Mouse (Mus musculus) hindbrain, embryonic 10.5 days (tissue): ENCODE measurements around the gene Nptxr. TPM values are rescaled to one million over a fixed set of nuclear protein-coding genes. Genes with fewer than 3 reads are reported as not detected.
A peak's percentile ranks its signal among the peaks of the same experiment; 100 is the strongest.

Source experiments
- DNase-seq: peaks from one replicate; pipeline ENCODE4 v3.0.0-alpha.2; 2017; ENCODE audit warnings: low spot score
- H3K27ac ChIP-seq: fragments of 300-500 bp; sonication (generic); 2 replicates; pipeline ENCODE4 v1.5.1; 2016; ENCODE audit warnings: mild to moderate bottlenecking, moderate library complexity
- H3K27me3 ChIP-seq: fragments of 300-500 bp; sonication (generic); 2 replicates; pipeline ENCODE4 v1.6.1; 2016; ENCODE audit warnings: mild to moderate bottlenecking; ENCODE audit not compliant: poor library complexity, insufficient read depth, severe bottlenecking
- H3K36me3 ChIP-seq: fragments of 300-500 bp; sonication (generic); 2 replicates; pipeline ENCODE4 v1.6.1; 2016; ENCODE audit warnings: mild to moderate bottlenecking, moderate library complexity
- H3K4me1 ChIP-seq: fragments of 300-500 bp; sonication (generic); replicated peaks from 2 replicates; pipeline ENCODE4 v1.6.1; 2016; ENCODE audit warnings: mild to moderate bottlenecking
- H3K4me3 ChIP-seq: fragments of 300-500 bp; sonication (generic); 2 replicates; pipeline ENCODE4 v1.5.1; 2016; ENCODE audit warnings: mild to moderate bottlenecking, moderate library complexity
- H3K9me3 ChIP-seq: fragments of 300-500 bp; sonication (generic); 2 replicates; pipeline ENCODE4 v1.6.1; 2016; ENCODE audit warnings: mild to moderate bottlenecking, moderate library complexity
- WGBS: fragments of 180-500 bp; shearing (Covaris S2); methylation state at CpG from one replicate; pipeline ENCODE4 v1.1.7; 2016; 5-methylcytosine and 5-hydroxymethylcytosine counted together
- polyA plus RNA-seq: library from polyadenylated mRNA; unstranded; fragments of >200 nt; fragmentation: Nextera tagmentation; extraction: Ambion mirVana; gene quantifications from 2 replicates; pipeline ENCODE4 v1.2.1, GENCODE M21; 2016

Gene Nptxr
- polyA plus RNA-seq, 1 experiment from 2014 or later = 4.6 TPM

DNA sequence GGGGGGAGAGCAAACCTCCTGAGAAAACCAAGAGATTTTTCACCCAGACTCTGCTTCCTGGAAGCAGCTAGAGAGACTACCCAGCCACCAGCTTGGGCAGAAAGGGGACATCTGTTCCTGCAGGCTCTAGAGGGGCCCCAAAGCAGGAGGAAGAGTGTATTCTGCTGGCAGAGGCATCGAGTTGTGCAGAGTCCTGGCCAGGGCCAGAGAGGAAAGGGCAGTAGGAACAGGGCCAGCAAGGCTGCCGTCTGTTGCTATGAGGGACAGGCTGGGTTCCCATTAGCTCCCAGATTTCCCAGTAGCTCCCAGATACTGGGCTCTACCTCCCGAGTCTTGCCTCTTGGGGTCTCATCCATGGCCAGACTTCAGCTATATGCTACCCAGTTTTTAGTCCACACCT is 5.5 kb upstream of the Nptxr start:
- H3K4me3 ChIP-seq = no peak overlapping the region
- no peaks in the 10 kb centered on the region for H3K9me3 ChIP-seq
- DNase-seq = no peak
- peaks cover 14% of the 10 kb centered on the region for H3K4me1 ChIP-seq
- peaks cover 39% of the 10 kb centered on the region for H3K27me3 ChIP-seq
- H3K36me3 ChIP-seq = no peaks in the 10 kb centered on the region
- 67% methylated on average over 3 of the region's 3 CpGs for WGBS
- no peak overlapping the region for H3K27ac ChIP-seq

GRCm38 (mm10) chr15:79808658-79809057 is 4.1 kb upstream of the Nptxr start:
- H3K27ac ChIP-seq = no peak overlapping the region
- no peaks in the 10 kb centered on the region for H3K36me3 ChIP-seq
- peaks cover 53% of the 10 kb centered on the region for H3K27me3 ChIP-seq
- H3K4me1 ChIP-seq = peaks cover 19% of the 10 kb centered on the region
- H3K4me3 ChIP-seq = no peak overlapping the region
- WGBS = 56% methylated on average over 5 of the region's 5 CpGs
- no peaks in the 10 kb centered on the region for H3K9me3 ChIP-seq
- DNase-seq = no peak

DNA sequence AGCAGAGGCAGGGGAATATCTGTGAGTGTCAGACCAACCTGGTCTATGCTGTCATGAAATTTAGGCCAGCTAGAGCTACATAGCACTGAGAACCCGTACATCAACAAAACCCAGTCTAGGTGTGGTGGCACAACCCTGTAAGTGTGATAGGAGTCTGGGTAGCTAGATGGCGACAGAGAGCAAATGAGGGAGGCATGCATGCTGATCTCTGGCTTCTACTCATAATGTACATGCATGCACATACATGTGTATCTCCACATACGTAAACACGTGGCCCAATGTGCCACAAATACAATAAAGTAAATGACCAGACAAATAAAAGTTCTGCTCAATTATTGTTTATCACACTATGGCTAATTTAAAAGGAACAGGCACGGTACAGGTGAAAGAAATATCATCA is 3.5 kb upstream of the Nptxr start:
- no peak for DNase-seq
- WGBS = 40% methylated on average over 5 of the region's 5 CpGs
- peaks cover 21% of the 10 kb centered on the region for H3K4me1 ChIP-seq

GRCm38 (mm10) chr15:79807050-79807449 is 2.5 kb upstream of the Nptxr start:
- H3K4me3 ChIP-seq = no peak overlapping the region
- H3K9me3 ChIP-seq = no peaks in the 10 kb centered on the region
- peaks cover 21% of the 10 kb centered on the region for H3K4me1 ChIP-seq
- no peak for DNase-seq
- peaks cover 70% of the 10 kb centered on the region for H3K27me3 ChIP-seq
- H3K36me3 ChIP-seq = no peaks in the 10 kb centered on the region
- WGBS = 53% methylated on average over 1 of the region's 1 CpGs
- H3K27ac ChIP-seq = no peak overlapping the region

More for the DNA sequence above, 3.5 kb upstream of the Nptxr start:
- H3K27me3 ChIP-seq = peaks cover 59% of the 10 kb centered on the region
- no peak overlapping the region for H3K4me3 ChIP-seq
- no peaks in the 10 kb centered on the region for H3K36me3 ChIP-seq
- no peaks in the 10 kb centered on the region for H3K9me3 ChIP-seq
- no peak overlapping the region for H3K27ac ChIP-seq

DNA sequence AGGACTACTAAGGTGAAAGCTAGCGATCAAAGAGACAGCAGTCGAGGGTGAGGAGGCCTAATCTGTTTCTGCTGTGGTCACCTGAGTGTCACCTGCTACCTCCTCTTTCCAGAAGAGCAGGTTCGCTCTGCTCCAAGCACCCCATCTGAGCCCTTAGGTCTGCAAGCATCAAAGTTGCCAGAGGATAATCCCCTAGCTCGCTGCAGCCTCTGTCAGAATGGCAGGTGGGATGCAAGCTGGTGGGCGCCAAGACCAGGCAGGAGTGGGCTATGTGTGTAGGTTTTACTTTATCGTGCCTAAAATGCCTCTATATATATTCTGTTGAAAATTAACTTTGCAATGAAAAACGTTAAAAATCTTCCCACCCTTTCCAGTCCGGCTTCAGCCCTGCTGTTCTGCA is 680 bp upstream of the Nptxr start:
- H3K4me3 ChIP-seq = peak overlapping the region; percentile 70
- 22% methylated on average over 8 of the region's 8 CpGs for WGBS

DNA sequence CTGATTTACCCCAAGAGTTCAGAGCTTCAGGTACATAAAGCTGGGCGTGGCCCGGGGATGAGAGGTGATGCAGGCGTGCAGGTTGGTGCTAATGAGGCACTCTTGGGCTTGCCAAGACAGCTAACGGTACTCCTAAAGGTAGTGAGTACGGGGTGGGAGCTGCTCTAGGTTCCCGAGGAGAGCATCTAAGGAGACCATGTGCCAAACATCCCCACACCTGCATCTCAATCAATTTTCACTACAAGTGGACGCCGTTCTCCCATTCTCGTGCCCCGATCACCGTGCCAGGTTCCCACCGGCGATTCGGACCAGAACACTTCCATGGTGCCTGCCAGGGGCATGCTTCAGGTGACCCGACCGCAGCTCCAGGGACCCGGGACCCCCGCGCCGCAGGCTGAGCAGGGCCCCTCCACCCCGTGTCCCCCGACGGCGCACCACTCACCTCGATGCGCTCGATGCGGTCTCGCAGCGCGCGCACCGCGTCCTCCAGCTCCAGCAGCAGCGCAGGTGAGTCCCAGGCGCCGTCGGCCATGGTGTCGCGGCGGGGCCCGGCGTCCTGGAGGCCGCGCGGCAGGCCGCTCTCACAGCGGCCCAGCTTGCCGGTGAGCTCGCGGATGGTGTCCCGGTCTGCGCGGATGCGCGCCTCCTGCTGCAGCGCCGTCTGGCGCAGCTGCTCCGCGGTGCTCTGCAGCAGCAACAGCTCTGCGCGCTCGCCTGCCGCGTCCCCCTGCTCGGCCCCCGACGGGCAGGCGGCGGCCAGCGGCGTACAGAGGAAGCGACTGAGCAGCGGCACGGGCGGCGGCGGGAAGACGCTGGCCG is 824 bp downstream of the Nptxr start:
- Histone ChIP-seq H3K4me1 (peaks cover 21% of the 10 kb centered on the region), H3K4me3 (peak overlapping the region; percentile 70), H3K9me3 (no peaks in the 10 kb centered on the region), H3K27me3 (peaks cover 81% of the 10 kb centered on the region), H3K36me3 (no peaks in the 10 kb centered on the region), H3K27ac (peak overlapping the region; percentile 86)
- 6% methylated on average over 81 of the region's 81 CpGs for WGBS
- peak; percentile 62 for DNase-seq

More for the DNA sequence above, 680 bp upstream of the Nptxr start:
- DNase-seq = no peak
- Histone ChIP-seq H3K9me3 (no peaks in the 10 kb centered on the region), H3K36me3 (no peaks in the 10 kb centered on the region), H3K4me1 (peaks cover 21% of the 10 kb centered on the region), H3K27me3 (peaks cover 84% of the 10 kb centered on the region), H3K27ac (peak overlapping the region; percentile 86)

DNA sequence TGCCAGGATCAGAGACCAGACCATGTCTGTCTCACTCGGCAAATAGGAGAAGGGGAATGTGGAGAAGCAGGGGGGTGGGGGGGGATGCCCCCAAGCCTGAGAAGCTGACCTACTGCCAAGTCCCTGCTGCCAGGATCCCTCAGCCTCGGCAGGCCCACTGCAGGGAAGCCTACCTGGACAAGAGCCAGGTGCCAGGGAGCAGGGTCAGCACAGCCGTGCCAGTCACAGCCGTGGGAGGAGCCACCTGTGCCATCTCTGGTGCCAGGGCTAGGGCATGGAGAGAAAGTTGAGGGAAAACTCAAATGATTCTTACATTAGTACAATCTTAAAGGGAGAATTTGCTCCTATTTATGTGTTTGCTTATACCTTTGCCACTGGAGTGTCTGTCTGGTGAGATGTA is 2.3 kb downstream of the Nptxr start:
- Histone ChIP-seq H3K4me3 (no peak overlapping the region), H3K4me1 (peaks cover 24% of the 10 kb centered on the region), H3K9me3 (no peaks in the 10 kb centered on the region), H3K27me3 (peaks cover 75% of the 10 kb centered on the region), H3K27ac (no peak overlapping the region), H3K36me3 (no peaks in the 10 kb centered on the region)
- WGBS = 72% methylated on average over 4 of the region's 4 CpGs
- DNase-seq = no peak

DNA sequence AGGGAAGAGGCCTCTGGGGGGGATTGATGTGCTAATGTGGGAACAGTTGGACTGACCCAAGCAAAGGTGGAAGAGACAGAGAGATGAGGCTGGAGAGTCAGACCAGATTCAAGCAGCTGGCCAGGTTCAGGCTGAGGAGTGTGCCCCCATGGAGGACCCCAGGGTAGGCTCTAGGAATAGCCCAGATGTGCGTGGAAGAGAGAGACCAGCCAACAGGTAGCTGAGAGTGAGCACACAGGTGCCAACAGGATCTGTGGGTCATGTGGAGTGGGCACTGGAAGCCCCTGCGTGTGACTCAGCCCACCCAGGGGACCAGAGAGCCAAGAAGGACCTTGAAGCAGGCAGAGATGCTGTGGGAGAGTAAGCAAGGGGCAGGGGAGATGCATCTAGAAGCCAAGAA is 2.9 kb downstream of the Nptxr start:
- peaks cover 68% of the 10 kb centered on the region for H3K27me3 ChIP-seq
- no peak overlapping the region for H3K27ac ChIP-seq
- no peak for DNase-seq
- H3K4me1 ChIP-seq = peaks cover 24% of the 10 kb centered on the region
- no peaks in the 10 kb centered on the region for H3K36me3 ChIP-seq
- 65% methylated on average over 2 of the region's 2 CpGs for WGBS
- H3K9me3 ChIP-seq = no peaks in the 10 kb centered on the region
- H3K4me3 ChIP-seq = no peak overlapping the region

- Histone ChIP-seq H3K4me3 (no peak overlapping the region), H3K27ac (no peak overlapping the region), H3K36me3 (no peaks in the 10 kb centered on the region), H3K9me3 (no peaks in the 10 kb centered on the region), H3K4me1 (peaks cover 24% of the 10 kb centered on the region), H3K27me3 (peaks cover 65% of the 10 kb centered on the region)
- WGBS = 60% methylated on average over 11 of the region's 11 CpGs
- no peak for DNase-seq
Measured at GRCm38 (mm10) chr15:79800701-79801100, 3.9 kb downstream of the Nptxr start.

DNA sequence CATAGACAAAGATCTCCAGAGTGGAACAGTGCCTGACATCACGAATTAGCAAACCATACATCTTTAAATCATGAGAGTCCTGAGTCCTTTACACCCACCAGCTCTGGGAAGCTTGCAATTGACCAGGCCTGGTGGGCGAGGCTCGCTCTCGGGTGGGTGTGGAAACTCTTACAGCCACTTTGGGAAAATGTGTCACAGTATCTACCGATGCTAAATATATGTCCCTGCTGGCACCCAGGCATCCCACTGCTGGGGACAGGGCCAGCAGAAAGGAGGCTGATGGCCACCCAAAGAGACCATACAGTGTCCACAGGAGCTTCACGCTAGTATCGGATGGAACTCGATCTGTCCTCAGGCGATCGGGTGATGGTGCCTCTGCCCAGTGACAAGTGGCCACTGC is 6.0 kb downstream of the Nptxr start:
- H3K4me1 ChIP-seq = peaks cover 15% of the 10 kb centered on the region
- 90% methylated on average over 10 of the region's 10 CpGs for WGBS
- peaks cover 58% of the 10 kb centered on the region for H3K27me3 ChIP-seq
- H3K4me3 ChIP-seq = no peak overlapping the region
- no peak for DNase-seq
- no peaks in the 10 kb centered on the region for H3K36me3 ChIP-seq
- H3K9me3 ChIP-seq = no peaks in the 10 kb centered on the region
- H3K27ac ChIP-seq = no peak overlapping the region

DNA sequence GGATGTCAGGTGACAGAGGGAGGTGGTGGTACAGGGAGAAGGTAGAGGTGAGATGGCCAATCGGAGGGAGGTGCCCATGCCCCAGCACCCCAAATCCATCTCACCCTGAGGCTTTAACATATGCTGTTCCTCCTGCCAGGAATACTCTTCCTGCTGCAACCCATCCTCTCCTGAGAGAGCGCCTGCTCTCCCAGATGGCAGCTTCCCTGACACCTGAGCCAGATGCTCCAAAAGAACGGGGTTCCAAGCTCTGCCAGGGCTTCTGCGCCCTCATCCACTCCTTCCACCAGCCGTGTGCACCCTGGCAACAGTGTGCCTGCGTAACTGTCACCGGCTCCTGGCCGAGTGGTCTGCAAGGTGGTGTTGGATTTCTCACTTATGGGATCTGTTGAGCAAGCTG is 6.9 kb downstream of the Nptxr start:
- DNase-seq = no peak
- WGBS = 82% methylated on average over 8 of the region's 8 CpGs
- H3K27ac ChIP-seq = no peak overlapping the region
- H3K36me3 ChIP-seq = no peaks in the 10 kb centered on the region
- no peak overlapping the region for H3K4me3 ChIP-seq
- peaks cover 12% of the 10 kb centered on the region for H3K4me1 ChIP-seq
- peaks cover 57% of the 10 kb centered on the region for H3K27me3 ChIP-seq
- no peaks in the 10 kb centered on the region for H3K9me3 ChIP-seq

DNA sequence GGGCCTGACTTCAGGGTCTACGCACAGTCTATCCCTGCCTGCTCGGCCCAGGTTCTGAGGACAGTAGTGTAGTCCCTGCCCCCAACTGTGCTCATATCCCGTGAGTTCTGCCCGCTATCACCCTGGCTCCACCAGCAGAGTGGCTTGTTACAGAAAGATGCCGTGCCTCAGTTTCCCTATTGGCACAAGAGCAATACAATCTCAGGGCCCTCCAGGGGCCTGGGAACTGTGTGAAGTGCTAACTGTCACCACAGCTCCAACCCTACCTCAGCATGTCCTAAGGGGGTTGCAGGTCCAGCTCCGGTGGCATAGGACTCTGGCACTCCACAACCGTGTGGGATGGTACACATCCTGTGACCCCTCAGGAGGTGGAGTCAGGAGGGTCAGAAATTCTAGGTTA is 7.5 kb downstream of the Nptxr start:
- Histone ChIP-seq H3K9me3 (no peaks in the 10 kb centered on the region), H3K4me3 (no peak overlapping the region), H3K36me3 (no peaks in the 10 kb centered on the region)

GRCm38 (mm10) chr15:79796256-79796655 is 8.3 kb downstream of the Nptxr start:
- no peak for DNase-seq
- Histone ChIP-seq H3K27ac (no peak overlapping the region), H3K36me3 (no peaks in the 10 kb centered on the region), H3K9me3 (no peaks in the 10 kb centered on the region), H3K4me3 (no peak overlapping the region), H3K4me1 (peaks cover 25% of the 10 kb centered on the region), H3K27me3 (peaks cover 56% of the 10 kb centered on the region)
- 92% methylated on average over 12 of the region's 12 CpGs for WGBS

More for the DNA sequence above, 7.5 kb downstream of the Nptxr start:
- H3K27ac ChIP-seq = no peak overlapping the region
- no peak for DNase-seq
- 87% methylated on average over 7 of the region's 7 CpGs for WGBS
- H3K27me3 ChIP-seq = peaks cover 57% of the 10 kb centered on the region
- peaks cover 18% of the 10 kb centered on the region for H3K4me1 ChIP-seq
